Mouse (Mus musculus) kidney, postnatal 0 days (tissue): ENCODE data around the gene Epha2. TPM values are rescaled to one million over a fixed set of nuclear protein-coding genes. Genes with fewer than 3 reads are reported as not detected.
A peak's percentile ranks its signal among the peaks of the same experiment; 100 is the strongest.

Experiments used
- ATAC-seq: fragments of 200-750 bp; cut with Nextera tagmentation; replicated peaks from 2 replicates; pipeline ENCODE4 v1.8.0; 2017; ENCODE audit warnings: low read depth, moderate number of reproducible peaks, moderate TSS enrichment, moderate library complexity; ENCODE audit not compliant: low FRiP score
- DNase-seq: peaks from one replicate; pipeline ENCODE4 v3.0.0-alpha.2; 2016; ENCODE audit warnings: low spot score
- H3K27ac ChIP-seq: fragments of 300-500 bp; sonication (generic); 2 replicates; pipeline ENCODE4 v1.5.1; 2014; ENCODE audit warnings: mild to moderate bottlenecking
- H3K27me3 ChIP-seq: fragments of 300-500 bp; sonication (generic); 2 replicates; pipeline ENCODE4 v1.6.1; 2014; ENCODE audit warnings: low read length, mixed read lengths; ENCODE audit not compliant: insufficient read depth
- H3K36me3 ChIP-seq: fragments of 300-500 bp; sonication (generic); 2 replicates; pipeline ENCODE4 v1.6.1; 2014; ENCODE audit warnings: low read length, mixed read lengths; ENCODE audit not compliant: insufficient read depth
- H3K4me1 ChIP-seq: fragments of 300-500 bp; sonication (generic); replicated peaks from 2 replicates; pipeline ENCODE4 v1.6.1; 2014; ENCODE audit warnings: antibody characterized with exemption, low read length, mixed read lengths; ENCODE audit not compliant: insufficient read depth
- H3K4me2 ChIP-seq: fragments of 300-500 bp; sonication (generic); 2 replicates; pipeline ENCODE4 v1.6.1; 2014; ENCODE audit warnings: mild to moderate bottlenecking, low read length, moderate library complexity, mixed read lengths
- H3K4me3 ChIP-seq: fragments of 300-500 bp; sonication (generic); replicated peaks from 2 replicates; pipeline ENCODE4 v1.5.1; 2014; ENCODE audit warnings: low read depth, low read length
- H3K9ac ChIP-seq: fragments of 300-500 bp; sonication (generic); 2 replicates; pipeline ENCODE4 v1.6.1; 2014; ENCODE audit warnings: low read depth, low read length
- H3K9me3 ChIP-seq: fragments of 300-500 bp; sonication (generic); replicated peaks from 2 replicates; pipeline ENCODE4 v1.6.1; 2016; ENCODE audit warnings: low read length, inconsistent platforms, mixed read lengths
- CTCF ChIP-seq: IDR thresholded peaks from 2 replicates; pipeline ENCODE4 v1.5.1; 2016; ENCODE audit warnings: antibody characterized with exemption, low read depth, mild to moderate bottlenecking, moderate library complexity
- WGBS: fragments of 180-500 bp; shearing (Covaris S2); extraction: QIAGEN DNeasy Blood & Tissue Kit; methylation state at CpG from one replicate; pipeline ENCODE4 v1.1.7; 2014; 5-methylcytosine and 5-hydroxymethylcytosine counted together
- polyA plus RNA-seq: library from polyadenylated mRNA; unstranded; fragments of >200 nt; fragmentation: Nextera tagmentation; extraction: Ambion mirVana; gene quantifications from 2 replicates; pipeline ENCODE4 v1.2.1, GENCODE M21; 2015

The Epha2 gene
- polyA plus RNA-seq, 1 experiment from 2014 or later, result 5.6 TPM

GRCm38 (mm10) chr4:141311078-141311477 is 10.0 kb downstream of the Epha2 start:
- H3K27ac ChIP-seq, result peak overlapping the region; percentile 73
- ATAC-seq (no peak), DNase-seq (no peak)
- WGBS, result 47% methylated on average over 7 of the region's 7 CpGs
- H3K4me1 ChIP-seq, result peaks cover 49% of the 10 kb centered on the region
- no peaks in the 10 kb centered on the region for H3K27me3 ChIP-seq
- no peak for TF ChIP-seq CTCF
- peak overlapping the region; percentile 1; the same call in 1 of the 2 replicates for H3K4me2 ChIP-seq
- H3K4me3 ChIP-seq, result no peak overlapping the region
- no peaks in the 10 kb centered on the region for H3K9me3 ChIP-seq
- peaks cover 12% of the 10 kb centered on the region; the same call in 1 of the 2 replicates for H3K36me3 ChIP-seq
- no peak overlapping the region for H3K9ac ChIP-seq

GRCm38 (mm10) chr4:141311506-141311905 is 10.5 kb downstream of the Epha2 start:
- no peak for DNase-seq
- no peaks in the 10 kb centered on the region for H3K27me3 ChIP-seq
- no peaks in the 10 kb centered on the region for H3K9me3 ChIP-seq
- WGBS, result 28% methylated on average over 6 of the region's 6 CpGs
- ATAC-seq, result no peak
- H3K36me3 ChIP-seq, result peaks cover 14% of the 10 kb centered on the region; the same call in 1 of the 2 replicates
- TF ChIP-seq CTCF, result no peak
- peak overlapping the region; percentile 1; the same call in 1 of the 2 replicates for H3K4me2 ChIP-seq
- H3K4me1 ChIP-seq, result peaks cover 45% of the 10 kb centered on the region
- peak overlapping the region; percentile 73 for H3K27ac ChIP-seq
- no peak overlapping the region for H3K4me3 ChIP-seq
- no peak overlapping the region for H3K9ac ChIP-seq

GRCm38 (mm10) chr4:141311908-141312307 is 10.9 kb downstream of the Epha2 start:
- ATAC-seq (no peak), DNase-seq (no peak)
- Histone ChIP-seq H3K4me2 (0 out of 2 replicates have a peak overlapping the region, but pooled peaks have one; percentile 1), H3K4me1 (peaks cover 41% of the 10 kb centered on the region), H3K9ac (no peak overlapping the region), H3K36me3 (peaks cover 15% of the 10 kb centered on the region; the same call in 1 of the 2 replicates), H3K27me3 (no peaks in the 10 kb centered on the region), H3K27ac (peak overlapping the region; percentile 73), H3K4me3 (no peak overlapping the region), H3K9me3 (no peaks in the 10 kb centered on the region)
- no peak for TF ChIP-seq CTCF
- 67% methylated on average over 2 of the region's 2 CpGs for WGBS

- Histone ChIP-seq H3K4me2 (no peak overlapping the region), H3K36me3 (peaks cover 20% of the 10 kb centered on the region), H3K9ac (0 out of 2 replicates have a peak overlapping the region, but pooled peaks have one; percentile 23), H3K27ac (no peak overlapping the region), H3K9me3 (no peaks in the 10 kb centered on the region), H3K4me1 (peaks cover 41% of the 10 kb centered on the region), H3K4me3 (no peak overlapping the region), H3K27me3 (no peaks in the 10 kb centered on the region)
- no peak for ATAC-seq
- TF ChIP-seq CTCF, result no peak
- DNase-seq, result no peak
- WGBS, result 68% methylated on average over 17 of the region's 17 CpGs
These were observed 11.6 kb downstream of the Epha2 start for GRCm38 (mm10) chr4:141312513-141313131.

GRCm38 (mm10) chr4:141313481-141313880 is 12.4 kb downstream of the Epha2 start:
- ATAC-seq (no peak), DNase-seq (no peak)
- Histone ChIP-seq H3K27me3 (no peaks in the 10 kb centered on the region), H3K4me2 (no peak overlapping the region), H3K9me3 (no peaks in the 10 kb centered on the region), H3K27ac (0 out of 2 replicates have a peak overlapping the region, but pooled peaks have one; percentile 13), H3K36me3 (peaks cover 24% of the 10 kb centered on the region), H3K9ac (no peak overlapping the region), H3K4me3 (no peak overlapping the region), H3K4me1 (peaks cover 41% of the 10 kb centered on the region)
- 69% methylated on average over 8 of the region's 8 CpGs for WGBS
- TF ChIP-seq CTCF, result no peak

GRCm38 (mm10) chr4:141313924-141314323 is 12.9 kb downstream of the Epha2 start:
- TF ChIP-seq CTCF, result no peak
- Histone ChIP-seq H3K4me3 (no peak overlapping the region), H3K36me3 (peaks cover 24% of the 10 kb centered on the region), H3K9me3 (no peaks in the 10 kb centered on the region), H3K9ac (no peak overlapping the region), H3K27ac (0 out of 2 replicates have a peak overlapping the region, but pooled peaks have one; percentile 13), H3K27me3 (no peaks in the 10 kb centered on the region), H3K4me2 (no peak overlapping the region), H3K4me1 (peaks cover 41% of the 10 kb centered on the region)
- DNase-seq (no peak), ATAC-seq (no peak)
- WGBS, result 54% methylated on average over 11 of the region's 11 CpGs
